Mouse (Mus musculus): ENCODE data around the gene Gprc5b.

The Gprc5b gene

DNA sequence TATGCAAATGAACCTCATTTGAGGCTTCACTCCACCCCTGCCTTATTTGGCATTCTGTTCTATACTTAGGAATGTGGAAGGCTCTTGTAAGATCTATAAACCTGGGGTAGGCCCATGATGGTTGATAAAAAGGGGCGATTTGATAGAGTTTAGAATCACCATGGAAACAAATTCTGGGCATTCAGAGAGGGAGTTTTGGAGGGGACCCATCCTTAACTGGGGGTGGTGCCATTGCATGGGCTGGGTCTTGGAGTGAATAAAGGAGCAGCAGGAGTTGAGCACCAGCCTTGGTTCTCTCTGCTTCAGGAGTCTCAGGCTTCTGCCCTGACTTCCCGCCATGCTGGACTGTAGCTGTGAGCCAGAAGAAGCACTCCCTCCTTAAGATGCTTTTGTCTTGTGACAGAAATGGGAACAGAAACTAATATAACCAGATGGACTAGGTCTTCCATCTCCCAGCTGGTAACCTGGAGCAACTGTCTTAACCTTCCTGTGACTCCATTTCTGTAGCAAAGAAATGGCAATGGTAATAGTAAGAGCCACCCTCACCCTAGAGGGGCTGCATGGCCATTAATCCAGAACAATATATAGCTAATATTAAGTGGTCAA lies 46.2 kb downstream of the Gprc5b start:
- DNase-seq (ENCODE audit: low spot score), result no peak

- no peak for DNase-seq (ENCODE audit: low spot score)
Observed at GRCm38 (mm10) chr7:118947241-118947640, 47.8 kb downstream of the Gprc5b start.

GRCm38 (mm10) chr7:118944884-118945283 lies 50.1 kb downstream of the Gprc5b start:
- DNase-seq (ENCODE audit: low spot score), result no peak

GRCm38 (mm10) chr7:118943170-118943569 lies 51.8 kb downstream of the Gprc5b start:
- no peak for DNase-seq (ENCODE audit: low spot score)

DNA sequence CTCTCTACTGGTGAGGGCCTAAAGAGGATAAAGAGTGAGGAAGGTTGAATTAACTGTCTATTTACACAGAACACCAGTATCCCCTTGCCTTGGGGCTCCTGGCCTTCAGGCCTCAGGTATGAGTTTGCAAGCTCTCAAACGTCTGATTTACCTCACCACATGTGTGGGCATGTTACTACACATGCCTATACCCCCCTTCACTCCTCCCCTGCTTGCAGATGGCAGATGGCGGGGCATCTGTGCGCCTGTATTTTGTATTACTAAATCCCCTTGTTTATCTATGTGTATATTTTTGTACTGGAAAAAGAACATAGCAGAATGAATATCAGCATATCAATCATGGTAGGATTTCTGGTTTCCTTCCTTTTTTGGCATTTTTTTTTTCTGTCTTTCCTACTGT lies 52.7 kb downstream of the Gprc5b start:
- DNase-seq (ENCODE audit: low spot score), result no peak

- DNase-seq (ENCODE audit: low spot score), result no peak
Observed at GRCm38 (mm10) chr7:118937469-118938387, 57.3 kb downstream of the Gprc5b start.

DNA sequence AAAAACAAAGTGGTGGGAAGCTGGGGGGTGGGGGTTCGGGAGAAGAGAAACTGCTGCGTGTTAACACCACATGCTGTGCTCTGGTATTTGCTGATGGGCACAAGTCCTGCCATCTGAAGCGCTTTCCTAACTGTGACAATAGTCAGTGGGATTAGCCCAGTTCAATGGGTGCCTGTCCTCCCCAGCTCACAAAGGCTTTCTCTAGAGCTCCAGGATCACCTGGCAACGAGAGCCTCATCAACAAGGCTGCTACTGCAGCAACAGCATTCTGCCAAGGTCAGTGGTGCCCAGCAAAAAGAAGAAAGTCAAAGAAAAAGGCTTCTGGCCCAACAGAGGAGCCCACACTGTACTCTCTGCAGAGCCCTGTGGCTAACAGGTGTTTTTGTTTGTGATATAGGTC lies 58.2 kb downstream of the Gprc5b start:
- DNase-seq (ENCODE audit: low spot score), result no peak

GRCm38 (mm10) chr7:118935306-118935705 lies 59.7 kb downstream of the Gprc5b start:
- DNase-seq (ENCODE audit: low spot score), result no peak

DNA sequence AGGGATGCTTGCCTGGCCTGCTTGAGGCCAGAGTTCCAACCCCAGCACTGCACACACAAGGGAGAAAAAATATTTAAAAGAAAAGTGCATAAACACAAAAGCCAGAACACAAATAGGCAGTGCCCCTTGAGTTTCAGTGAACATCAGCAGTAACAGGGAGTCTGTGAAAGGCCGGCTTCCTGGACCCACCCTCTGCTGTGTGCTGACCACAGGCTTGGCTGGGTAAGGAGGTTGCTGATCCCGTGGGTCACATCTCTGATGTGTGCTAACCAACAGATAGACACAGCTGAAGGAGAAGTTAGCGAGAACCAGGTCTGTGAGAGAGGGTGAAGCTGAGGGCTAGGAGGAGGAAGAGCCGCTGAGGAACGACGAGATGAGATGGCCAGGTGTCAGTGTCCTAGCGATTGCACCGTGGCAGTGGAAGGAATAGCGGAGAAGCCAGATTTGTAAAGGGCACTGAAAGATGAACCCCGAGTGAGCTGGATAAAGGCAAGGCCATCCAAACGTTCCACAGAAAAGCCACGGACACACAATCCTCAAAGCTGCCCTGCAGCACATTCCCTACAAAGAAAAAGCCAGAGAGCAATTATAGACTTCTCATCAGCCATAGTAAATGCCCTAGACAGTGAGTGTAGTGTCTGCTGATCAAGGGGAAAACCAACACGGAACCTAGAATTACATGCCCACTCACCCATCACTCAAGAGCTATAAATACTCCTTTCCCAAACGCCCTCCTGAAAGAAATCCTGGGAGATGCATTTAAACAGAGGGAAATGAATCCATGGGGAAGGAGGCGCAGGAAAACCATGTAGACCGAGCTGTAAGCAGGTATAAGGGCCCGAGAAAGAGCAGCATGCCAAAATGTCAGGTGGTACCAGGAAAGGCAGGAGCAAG lies 63.3 kb downstream of the Gprc5b start:
- DNase-seq (ENCODE audit: low spot score), result no peak

- DNase-seq (ENCODE audit: low spot score), result peak; percentile 18
Observed at GRCm38 (mm10) chr7:118929601-118930311, 65.3 kb downstream of the Gprc5b start.

- DNase-seq (ENCODE audit: low spot score), result no peak
Observed at GRCm38 (mm10) chr7:118928916-118929315, 66.1 kb downstream of the Gprc5b start.

GRCm38 (mm10) chr7:118928316-118928715 lies 66.7 kb downstream of the Gprc5b start:
- DNase-seq (ENCODE audit: low spot score), result no peak

- no peak for DNase-seq (ENCODE audit: low spot score)
Observed at GRCm38 (mm10) chr7:118927279-118927678, 67.7 kb downstream of the Gprc5b start.

DNA sequence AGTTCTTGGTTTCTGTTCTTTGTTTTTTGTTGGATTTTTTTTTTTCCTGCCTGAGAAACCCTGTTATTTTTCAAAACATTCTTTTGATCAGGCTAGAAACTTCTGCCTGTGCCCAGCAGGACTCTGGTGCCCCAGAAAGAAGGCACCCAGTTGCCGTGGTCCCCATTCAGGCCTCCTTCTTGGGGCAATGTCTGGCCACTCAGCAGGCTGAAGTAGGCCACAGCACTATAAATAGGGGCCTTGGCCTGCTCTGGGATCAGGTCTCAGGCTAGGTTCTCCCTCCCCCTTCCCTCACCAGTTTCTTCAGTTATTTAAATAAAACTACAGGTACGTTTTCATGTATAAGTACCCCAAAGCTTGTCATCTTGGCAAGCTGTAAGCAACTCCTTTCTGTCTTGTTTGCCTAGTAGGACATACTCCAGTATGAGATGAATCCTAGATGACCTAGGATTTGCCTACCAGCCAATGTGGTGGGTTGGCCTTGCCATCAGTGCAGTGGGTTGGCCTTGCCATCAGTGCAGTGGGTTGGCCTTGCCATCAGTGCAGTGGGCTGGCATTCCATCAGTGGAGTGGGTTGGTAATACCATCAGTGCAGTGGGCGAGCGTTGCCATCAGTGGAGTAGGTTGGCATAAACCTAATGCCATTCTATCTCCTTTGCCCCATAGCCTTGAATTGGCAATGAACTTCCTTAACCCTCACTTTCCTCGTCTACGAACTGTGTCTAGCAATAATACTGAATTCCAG lies 68.3 kb downstream of the Gprc5b start:
- DNase-seq (ENCODE audit: low spot score), result no peak

DNA sequence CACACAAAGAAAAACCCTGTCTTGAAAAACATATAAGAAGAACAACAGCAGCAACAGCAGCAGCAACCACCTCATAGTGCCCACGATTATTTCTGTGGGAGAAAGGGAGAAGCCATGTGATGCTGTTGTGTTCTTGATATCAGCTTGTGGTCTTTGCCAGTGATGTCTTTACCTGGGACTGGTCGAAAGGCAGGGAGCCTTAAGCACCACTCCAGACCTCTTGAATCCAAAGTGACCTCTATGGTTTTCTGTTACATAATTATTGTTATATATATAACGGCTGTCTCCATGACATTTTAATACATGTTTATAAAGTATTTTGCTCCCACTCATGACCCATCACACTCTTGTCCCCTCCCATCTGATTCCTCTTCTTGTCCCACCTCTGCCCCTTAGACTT lies 69.5 kb downstream of the Gprc5b start:
- no peak for DNase-seq (ENCODE audit: low spot score)

DNA sequence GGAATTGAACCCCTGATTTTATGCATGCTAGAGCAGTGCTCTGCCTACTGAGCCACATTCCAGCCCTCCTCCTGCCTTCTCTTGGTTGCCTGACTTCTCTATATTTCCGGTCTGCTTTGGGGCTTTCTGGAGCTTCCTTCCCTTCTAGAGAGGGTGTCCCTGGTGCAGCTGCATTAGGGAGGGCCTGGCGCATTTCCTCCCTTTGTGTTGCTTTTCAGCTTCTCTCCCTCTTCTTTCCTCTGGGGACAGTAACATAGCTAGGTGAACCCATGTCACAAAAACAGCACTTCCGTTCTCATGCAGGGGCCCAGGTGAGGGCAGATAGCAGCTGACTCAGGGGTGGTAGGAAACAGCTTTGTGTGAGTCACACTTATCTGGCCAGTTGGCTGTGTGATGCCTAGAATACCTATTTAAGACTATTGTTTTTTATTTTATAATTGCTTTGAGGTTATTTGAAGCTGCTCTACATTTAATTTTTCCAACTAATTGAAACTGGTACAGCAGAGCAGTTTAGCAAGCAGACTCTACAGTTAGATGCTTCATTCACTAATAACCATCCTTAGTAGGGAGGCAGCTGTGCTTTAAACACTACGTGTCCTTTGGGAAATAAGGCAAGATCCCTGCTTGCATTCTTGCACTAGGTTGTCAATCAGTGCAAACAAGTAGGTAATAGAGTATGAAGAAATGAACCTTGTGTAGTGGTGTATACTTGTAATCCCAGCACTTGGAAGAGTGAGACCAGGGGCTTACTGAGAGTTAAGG lies 72.4 kb downstream of the Gprc5b start:
- DNase-seq (ENCODE audit: low spot score), result no peak

Measured in yolk sac, embryonic 10.5 days (tissue).